Mouse (Mus musculus) lung, postnatal 10 days (tissue): Measurements from ENCODE around the gene Ankfy1.
A peak's percentile ranks its signal among the peaks of the same experiment; 100 is the strongest.

Source experiments
- DNase-seq: peaks from one replicate; pipeline ENCODE4 v3.0.0; 2021

Ankfy1 gene

GRCm38 (mm10) chr11:72795455-72796295 lies 105.9 kb downstream of the Ankfy1 start, which contains the start of the genes Cyb5d2 and Zzef1:
Gene Cyb5d2, minus strand, starts transcription at chr11:72796142.
Gene Zzef1, plus strand, starts transcription at chr11:72796226.
- DNase-seq, result peak; percentile 98

GRCm38 (mm10) chr11:72796296-72796687 lies 106.5 kb downstream of the Ankfy1 start:
- DNase-seq, result no peak

GRCm38 (mm10) chr11:72796773-72797338 lies 107.0 kb downstream of the Ankfy1 start:
- DNase-seq, result no peak

- DNase-seq, result no peak
These were observed 108.3 kb downstream of the Ankfy1 start for GRCm38 (mm10) chr11:72798112-72798511.

GRCm38 (mm10) chr11:72801182-72801581 lies 111.4 kb downstream of the Ankfy1 start:
- no peak for DNase-seq

- peak; percentile 23 for DNase-seq
These were observed 113.2 kb downstream of the Ankfy1 start for GRCm38 (mm10) chr11:72803038-72803437.

- DNase-seq, result no peak
These were observed 114.8 kb downstream of the Ankfy1 start for GRCm38 (mm10) chr11:72804586-72804985.

GRCm38 (mm10) chr11:72805232-72805631 lies 115.4 kb downstream of the Ankfy1 start:
- no peak for DNase-seq

- no peak for DNase-seq
These were observed 116.8 kb downstream of the Ankfy1 start for GRCm38 (mm10) chr11:72806556-72806955.

GRCm38 (mm10) chr11:72807992-72808391 lies 118.2 kb downstream of the Ankfy1 start:
- DNase-seq, result no peak

GRCm38 (mm10) chr11:72813687-72814086 lies 123.9 kb downstream of the Ankfy1 start:
- no peak for DNase-seq

- DNase-seq, result no peak
These were observed 124.4 kb downstream of the Ankfy1 start for GRCm38 (mm10) chr11:72814188-72814587.

- no peak for DNase-seq
These were observed 127.1 kb downstream of the Ankfy1 start for GRCm38 (mm10) chr11:72816859-72817258.

GRCm38 (mm10) chr11:72818067-72818466 lies 128.3 kb downstream of the Ankfy1 start:
- DNase-seq, result no peak

GRCm38 (mm10) chr11:72821041-72821440 lies 131.2 kb downstream of the Ankfy1 start:
- no peak for DNase-seq
